Mouse (Mus musculus): ENCODE measurements around the gene Ifitm6. TPM values are rescaled to one million over a fixed set of nuclear protein-coding genes. Genes with fewer than 3 reads are reported as not detected.

Gene Ifitm6
- polyA plus RNA-seq, 1 experiment from 2014 or later, result 7.5 TPM

DNA sequence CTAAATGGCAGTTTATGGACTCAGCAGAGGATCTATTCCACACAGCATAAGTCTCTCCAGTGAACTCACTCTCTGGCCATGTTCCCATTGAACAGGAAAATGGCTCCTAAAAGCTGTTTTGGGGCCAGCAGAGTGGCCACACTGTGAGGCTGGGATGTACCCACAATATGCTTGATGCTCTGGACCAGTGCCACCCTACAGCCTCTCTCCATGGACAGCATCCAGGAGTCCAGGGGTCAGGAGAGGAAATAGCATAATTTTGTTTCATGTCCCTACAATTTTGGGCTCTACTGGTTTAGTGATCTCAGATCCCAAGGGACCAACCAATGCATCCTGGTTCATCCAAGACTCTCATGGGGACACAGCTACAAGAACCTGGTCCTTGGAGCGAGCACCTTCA, 39.8 kb upstream of the Ifitm6 start:
- 83% methylated on average over 1 of the region's 1 CpGs for whole genome bisulfite sequencing
- no peaks in the 10 kb centered on the region for H3K27me3 ChIP-seq (ENCODE audit: control insufficient read depth, insufficient read depth, low read length)
- H3K36me3 ChIP-seq (ENCODE audit: control insufficient read depth, insufficient read depth, low read length), result no peaks in the 10 kb centered on the region
- no peak overlapping the region for H3K9ac ChIP-seq (ENCODE audit: low read length)
- no peak overlapping the region for H3K4me3 ChIP-seq (replicated peaks; ENCODE audit: low read length)
- no peak overlapping the region for H3K4me2 ChIP-seq (ENCODE audit: low read depth, low read length)
- H3K9me3 ChIP-seq (replicated peaks; ENCODE audit: control insufficient read depth, low read length), result no peaks in the 10 kb centered on the region
- H3K4me1 ChIP-seq (ENCODE audit: control insufficient read depth, insufficient read depth, low read length), result peaks cover 6% of the 10 kb centered on the region
- ATAC-seq (ENCODE audit: insufficient read depth, low FRiP score), result no peak
- H3K27ac ChIP-seq (ENCODE audit: low read length), result no peak overlapping the region

DNA sequence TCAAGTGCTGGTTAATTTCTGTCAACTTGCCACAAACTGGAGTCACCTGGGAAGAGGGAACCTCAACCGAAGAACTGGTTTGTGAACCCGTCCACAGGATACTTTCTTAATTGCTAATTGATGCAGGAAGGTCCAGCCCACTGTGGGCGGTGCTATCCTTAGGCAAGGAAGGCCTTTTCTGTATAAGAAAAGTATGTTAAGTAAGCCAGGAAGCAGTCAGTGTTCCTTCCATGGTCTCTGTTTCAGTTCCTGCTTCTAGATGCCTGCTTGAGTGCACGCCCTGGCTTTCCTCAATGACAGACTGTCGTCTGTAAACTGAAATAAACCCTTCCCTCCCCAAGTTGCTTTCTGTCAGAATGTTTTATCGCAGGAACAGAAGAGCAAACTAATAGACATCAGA, 39.3 kb upstream of the Ifitm6 start:
- no peaks in the 10 kb centered on the region for H3K27me3 ChIP-seq (ENCODE audit: control insufficient read depth, insufficient read depth, low read length)
- H3K4me3 ChIP-seq (replicated peaks; ENCODE audit: low read length), result no peak overlapping the region
- peaks cover 6% of the 10 kb centered on the region for H3K4me1 ChIP-seq (ENCODE audit: control insufficient read depth, insufficient read depth, low read length)
- H3K9ac ChIP-seq (ENCODE audit: low read length), result no peak overlapping the region
- ATAC-seq (ENCODE audit: insufficient read depth, low FRiP score), result no peak
- no peak overlapping the region for H3K27ac ChIP-seq (ENCODE audit: low read length)
- no peaks in the 10 kb centered on the region for H3K36me3 ChIP-seq (ENCODE audit: control insufficient read depth, insufficient read depth, low read length)
- WGBS, result 85% methylated on average over 6 of the region's 6 CpGs
- no peaks in the 10 kb centered on the region for H3K9me3 ChIP-seq (replicated peaks; ENCODE audit: control insufficient read depth, low read length)
- H3K4me2 ChIP-seq (ENCODE audit: low read depth, low read length), result no peak overlapping the region

DNA sequence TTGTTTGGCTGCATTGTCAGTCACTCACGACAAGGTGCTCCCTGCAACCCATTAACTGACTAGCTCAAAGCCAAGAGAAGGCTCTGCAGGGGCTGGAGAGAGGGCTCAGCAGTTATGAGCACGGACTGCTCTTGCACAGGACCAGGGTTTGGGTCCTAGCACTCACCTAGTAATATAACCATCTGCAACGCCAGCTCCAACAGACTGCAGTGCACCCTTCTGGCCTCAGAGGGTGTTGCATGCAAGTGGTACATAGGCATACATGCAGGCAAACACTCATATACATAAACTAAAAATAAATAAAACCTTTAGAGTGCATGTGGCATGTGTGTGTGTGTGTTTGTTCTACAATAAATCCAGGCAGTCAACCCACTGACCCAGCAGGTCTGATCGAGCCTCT, 38.1 kb upstream of the Ifitm6 start:
- no peaks in the 10 kb centered on the region for H3K9me3 ChIP-seq (replicated peaks; ENCODE audit: control insufficient read depth, low read length)
- H3K9ac ChIP-seq (ENCODE audit: low read length), result no peak overlapping the region
- no peak for ATAC-seq (ENCODE audit: insufficient read depth, low FRiP score)
- no peak overlapping the region for H3K4me3 ChIP-seq (replicated peaks; ENCODE audit: low read length)
- H3K27me3 ChIP-seq (ENCODE audit: control insufficient read depth, insufficient read depth, low read length), result no peaks in the 10 kb centered on the region
- no peak overlapping the region for H3K27ac ChIP-seq (ENCODE audit: low read length)
- H3K36me3 ChIP-seq (ENCODE audit: control insufficient read depth, insufficient read depth, low read length), result no peaks in the 10 kb centered on the region
- 81% methylated on average over 4 of the region's 4 CpGs for whole genome bisulfite sequencing
- no peak overlapping the region for H3K4me2 ChIP-seq (ENCODE audit: low read depth, low read length)
- H3K4me1 ChIP-seq (ENCODE audit: control insufficient read depth, insufficient read depth, low read length), result peaks cover 6% of the 10 kb centered on the region

DNA sequence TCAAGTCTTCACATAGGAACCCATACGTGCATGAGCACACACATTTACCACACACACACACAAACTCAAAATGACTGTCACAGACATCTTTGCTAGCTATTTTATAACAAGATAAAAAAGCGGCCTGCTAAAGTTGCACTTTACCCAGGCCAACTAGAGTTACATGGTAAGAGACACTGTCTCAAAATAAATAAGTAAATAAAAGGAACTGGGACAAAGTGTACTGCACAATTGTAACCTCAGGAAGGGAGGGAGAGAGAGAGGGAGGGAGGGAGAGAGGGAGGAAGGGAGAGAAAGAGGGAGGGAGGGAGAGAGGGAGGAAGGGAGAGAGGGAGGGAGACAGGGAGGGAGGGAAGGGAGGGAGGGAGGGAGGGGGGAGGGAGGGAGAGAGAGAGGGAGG, 34.7 kb upstream of the Ifitm6 start:
- no peak overlapping the region for H3K9ac ChIP-seq (ENCODE audit: low read length)
- no peaks in the 10 kb centered on the region for H3K36me3 ChIP-seq (ENCODE audit: control insufficient read depth, insufficient read depth, low read length)
- H3K27me3 ChIP-seq (ENCODE audit: control insufficient read depth, insufficient read depth, low read length), result no peaks in the 10 kb centered on the region
- H3K4me2 ChIP-seq (ENCODE audit: low read depth, low read length), result no peak overlapping the region
- no peak for ATAC-seq (ENCODE audit: insufficient read depth, low FRiP score)
- peaks cover 6% of the 10 kb centered on the region for H3K4me1 ChIP-seq (ENCODE audit: control insufficient read depth, insufficient read depth, low read length)
- H3K4me3 ChIP-seq (replicated peaks; ENCODE audit: low read length), result no peak overlapping the region
- 76% methylated on average over 2 of the region's 2 CpGs for WGBS
- no peak overlapping the region for H3K27ac ChIP-seq (ENCODE audit: low read length)
- no peaks in the 10 kb centered on the region for H3K9me3 ChIP-seq (replicated peaks; ENCODE audit: control insufficient read depth, low read length)

DNA sequence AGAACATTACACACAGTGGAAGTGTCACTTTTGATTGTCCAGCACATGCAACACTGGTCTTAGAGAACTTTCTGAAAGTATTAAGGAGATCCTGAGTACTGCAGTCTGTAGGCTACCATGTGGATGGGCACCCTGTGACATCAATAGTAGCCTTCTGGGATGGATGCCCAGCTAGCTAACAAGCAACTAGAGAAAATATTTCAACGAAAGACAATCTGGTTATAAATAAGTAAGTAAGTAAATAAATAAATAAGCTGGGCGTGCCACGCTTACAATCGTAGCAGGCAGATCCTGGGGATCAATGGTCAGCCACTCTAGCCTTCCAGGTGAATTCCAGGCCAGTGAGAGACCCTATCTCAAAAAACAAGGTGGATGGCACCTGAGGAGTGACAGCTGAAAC, 34.3 kb upstream of the Ifitm6 start:
- WGBS, result 81% methylated on average over 4 of the region's 4 CpGs
- Histone ChIP-seq H3K9ac (ENCODE audit: low read length) (no peak overlapping the region), H3K27ac (ENCODE audit: low read length) (no peak overlapping the region), H3K4me1 (ENCODE audit: control insufficient read depth, insufficient read depth, low read length) (peaks cover 10% of the 10 kb centered on the region), H3K27me3 (ENCODE audit: control insufficient read depth, insufficient read depth, low read length) (no peaks in the 10 kb centered on the region), H3K4me3 (replicated peaks; ENCODE audit: low read length) (no peak overlapping the region), H3K9me3 (replicated peaks; ENCODE audit: control insufficient read depth, low read length) (no peaks in the 10 kb centered on the region), H3K36me3 (ENCODE audit: control insufficient read depth, insufficient read depth, low read length) (no peaks in the 10 kb centered on the region), H3K4me2 (ENCODE audit: low read depth, low read length) (no peak overlapping the region)
- no peak for ATAC-seq (ENCODE audit: insufficient read depth, low FRiP score)

DNA sequence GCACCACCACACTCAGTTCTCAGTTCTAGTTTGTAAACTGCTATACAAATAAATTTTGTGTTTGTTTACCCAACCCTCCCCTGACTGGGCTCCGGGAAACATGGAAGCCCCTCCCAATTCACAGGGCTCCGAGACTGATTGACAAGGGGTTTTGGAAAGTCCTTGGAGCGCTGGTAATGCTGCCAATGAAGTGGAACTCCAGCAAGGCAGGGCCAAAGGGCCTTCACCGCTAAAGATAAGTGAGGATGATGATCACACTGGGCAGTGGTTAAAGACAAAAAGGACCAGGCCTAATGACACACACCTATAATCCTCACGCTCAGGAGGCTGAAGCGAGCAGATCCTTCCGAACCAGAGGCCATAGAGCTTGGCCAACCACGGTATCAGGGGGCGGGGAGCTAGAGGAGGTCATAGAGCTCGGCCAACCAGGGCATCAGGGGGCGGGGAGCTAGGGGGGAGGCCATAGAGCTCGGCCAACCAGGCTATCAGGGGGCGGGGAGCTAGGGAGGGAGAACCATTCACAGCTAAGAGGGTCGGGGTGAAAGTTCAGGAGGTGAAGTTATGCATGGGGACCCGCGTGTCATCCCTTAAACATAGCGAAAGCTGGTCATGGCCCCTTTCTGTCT, 33.4 kb upstream of the Ifitm6 start:
- peaks cover 14% of the 10 kb centered on the region for H3K4me1 ChIP-seq (ENCODE audit: control insufficient read depth, insufficient read depth, low read length)
- H3K36me3 ChIP-seq (ENCODE audit: control insufficient read depth, insufficient read depth, low read length), result no peaks in the 10 kb centered on the region
- 57% methylated on average over 17 of the region's 17 CpGs for WGBS
- H3K4me3 ChIP-seq (replicated peaks; ENCODE audit: low read length), result no peak overlapping the region
- no peaks in the 10 kb centered on the region for H3K27me3 ChIP-seq (ENCODE audit: control insufficient read depth, insufficient read depth, low read length)
- ATAC-seq (ENCODE audit: insufficient read depth, low FRiP score), result no peak
- H3K4me2 ChIP-seq (ENCODE audit: low read depth, low read length), result no peak overlapping the region
- no peak overlapping the region for H3K27ac ChIP-seq (ENCODE audit: low read length)
- H3K9me3 ChIP-seq (replicated peaks; ENCODE audit: control insufficient read depth, low read length), result no peaks in the 10 kb centered on the region
- no peak overlapping the region for H3K9ac ChIP-seq (ENCODE audit: low read length)

DNA sequence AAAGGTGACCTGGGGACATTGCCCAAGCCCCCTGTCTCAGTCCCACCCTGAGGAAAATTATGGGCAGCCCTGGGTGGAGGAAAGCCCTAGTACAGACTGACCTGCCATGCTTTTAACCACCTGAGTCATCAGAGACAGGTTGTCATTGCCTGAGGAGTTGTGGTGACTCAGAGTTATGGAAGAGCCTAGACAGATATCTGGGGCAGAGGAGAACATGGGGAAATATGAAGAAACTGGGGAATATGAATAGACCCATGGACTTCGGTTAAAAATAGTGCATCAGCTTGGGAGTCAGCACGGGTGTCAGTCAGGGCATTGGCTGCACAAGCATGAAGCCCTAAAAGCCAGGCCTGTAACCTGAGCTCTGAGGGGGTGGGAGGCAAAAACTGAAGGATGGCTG, 31.6 kb upstream of the Ifitm6 start:
- Histone ChIP-seq H3K4me2 (ENCODE audit: low read depth, low read length) (no peak overlapping the region), H3K4me3 (replicated peaks; ENCODE audit: low read length) (no peak overlapping the region), H3K9me3 (replicated peaks; ENCODE audit: control insufficient read depth, low read length) (no peaks in the 10 kb centered on the region), H3K4me1 (ENCODE audit: control insufficient read depth, insufficient read depth, low read length) (peaks cover 14% of the 10 kb centered on the region), H3K27me3 (ENCODE audit: control insufficient read depth, insufficient read depth, low read length) (no peaks in the 10 kb centered on the region), H3K27ac (ENCODE audit: low read length) (no peak overlapping the region), H3K36me3 (ENCODE audit: control insufficient read depth, insufficient read depth, low read length) (no peaks in the 10 kb centered on the region), H3K9ac (ENCODE audit: low read length) (no peak overlapping the region)
- no peak for ATAC-seq (ENCODE audit: insufficient read depth, low FRiP score)
- 74% methylated on average over 2 of the region's 2 CpGs for WGBS

DNA sequence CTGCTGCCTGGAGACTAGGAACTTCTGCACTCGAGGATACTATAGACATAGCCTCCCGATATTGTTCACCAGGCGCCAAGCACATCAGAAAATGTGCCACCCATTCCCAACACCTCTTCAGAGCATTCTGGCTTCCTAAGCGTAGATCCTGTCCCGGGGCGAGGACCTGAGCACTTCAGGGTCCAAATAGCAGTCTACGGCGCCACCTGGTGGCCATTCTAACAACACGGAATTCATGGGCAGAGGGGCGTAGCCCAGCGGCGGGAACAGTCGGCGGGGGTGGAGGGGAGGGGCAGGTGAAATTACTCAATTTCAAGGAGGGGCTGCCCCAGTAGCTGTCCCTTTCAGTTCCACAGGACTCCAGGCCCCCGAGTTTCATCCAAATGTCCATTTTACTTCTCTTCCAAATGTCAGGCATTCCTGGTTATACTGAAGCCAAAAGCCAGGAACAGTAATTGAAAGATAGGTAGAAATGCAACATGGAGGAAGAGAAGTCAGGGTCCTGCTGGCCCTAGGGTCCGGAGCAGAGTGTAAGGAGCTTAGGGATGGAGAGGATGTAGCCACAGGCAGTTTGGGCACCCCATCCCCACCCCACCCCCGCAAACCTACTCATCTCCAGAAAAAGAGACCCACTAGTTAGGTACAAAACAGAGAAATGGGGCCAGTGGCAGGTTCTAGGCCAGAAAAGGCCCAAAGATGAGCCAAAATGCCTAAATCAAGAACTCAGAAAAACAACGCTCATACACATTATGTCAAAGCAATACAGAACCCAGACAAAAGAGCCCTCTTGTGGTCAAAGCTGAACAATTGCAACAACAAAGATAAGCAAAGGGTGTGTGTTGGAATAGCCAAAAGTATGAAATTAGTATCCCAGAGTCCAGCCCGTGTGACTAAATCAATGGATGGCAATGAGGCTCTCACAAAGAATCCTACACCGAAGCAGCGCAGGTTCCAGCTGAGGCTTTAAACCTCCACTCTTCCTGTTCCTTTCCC, 30.8 kb upstream of the Ifitm6 start:
- Histone ChIP-seq H3K4me2 (ENCODE audit: low read depth, low read length) (peak overlapping the region; percentile 91), H3K4me1 (ENCODE audit: control insufficient read depth, insufficient read depth, low read length) (peaks cover 14% of the 10 kb centered on the region), H3K27me3 (ENCODE audit: control insufficient read depth, insufficient read depth, low read length) (no peaks in the 10 kb centered on the region), H3K36me3 (ENCODE audit: control insufficient read depth, insufficient read depth, low read length) (no peaks in the 10 kb centered on the region), H3K9ac (ENCODE audit: low read length) (peak overlapping the region; percentile 71), H3K4me3 (replicated peaks; ENCODE audit: low read length) (peak overlapping the region; percentile 39), H3K9me3 (replicated peaks; ENCODE audit: control insufficient read depth, low read length) (no peaks in the 10 kb centered on the region), H3K27ac (ENCODE audit: low read length) (peak overlapping the region; percentile 98)
- ATAC-seq (ENCODE audit: insufficient read depth, low FRiP score), result peak; percentile 89
- WGBS, result 8% methylated on average over 21 of the region's 21 CpGs

DNA sequence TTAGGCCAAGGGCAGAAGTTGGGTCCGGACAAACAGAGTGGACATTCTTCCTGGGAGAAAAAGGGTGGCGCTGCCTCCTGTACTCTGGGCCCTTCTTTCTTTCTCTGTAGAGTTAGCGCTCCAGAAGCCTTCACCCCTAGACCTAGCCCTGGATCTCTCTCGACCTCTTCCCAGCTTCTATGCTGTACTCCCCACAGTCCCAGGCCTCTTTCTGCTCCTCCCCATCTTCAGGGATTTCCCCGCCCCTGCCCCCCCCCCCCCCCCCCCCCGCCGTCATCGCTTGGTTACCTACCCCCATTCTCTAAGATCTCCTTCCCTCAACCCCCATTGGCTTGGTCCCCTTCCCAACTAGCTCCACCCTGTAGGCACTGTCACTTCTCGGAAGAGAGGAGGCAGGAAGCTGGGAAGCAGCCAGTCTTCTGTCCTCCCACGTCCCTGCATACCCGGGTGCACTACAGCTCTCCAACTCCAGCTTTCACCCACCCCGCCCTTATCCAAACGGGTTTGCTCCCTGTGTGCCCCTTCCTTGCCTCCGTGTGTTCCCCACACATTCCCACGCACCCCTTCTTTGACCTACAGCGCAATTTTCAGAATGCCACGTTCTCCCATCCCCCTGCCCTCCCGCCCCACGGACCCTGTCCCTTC, 30.0 kb upstream of the Ifitm6 start:
- Histone ChIP-seq H3K4me1 (ENCODE audit: control insufficient read depth, insufficient read depth, low read length) (peaks cover 20% of the 10 kb centered on the region), H3K4me3 (replicated peaks; ENCODE audit: low read length) (peak overlapping the region; percentile 39), H3K9me3 (replicated peaks; ENCODE audit: control insufficient read depth, low read length) (no peaks in the 10 kb centered on the region), H3K27ac (ENCODE audit: low read length) (peak overlapping the region; percentile 98), H3K27me3 (ENCODE audit: control insufficient read depth, insufficient read depth, low read length) (no peaks in the 10 kb centered on the region), H3K36me3 (ENCODE audit: control insufficient read depth, insufficient read depth, low read length) (no peaks in the 10 kb centered on the region), H3K4me2 (ENCODE audit: low read depth, low read length) (peak overlapping the region; percentile 91), H3K9ac (ENCODE audit: low read length) (peak overlapping the region; percentile 71)
- ATAC-seq (ENCODE audit: insufficient read depth, low FRiP score), result peak; percentile 89
- 5% methylated on average over 17 of the region's 19 CpGs for WGBS
